Mouse (Mus musculus): ENCODE results near the gene Tor4a. TPM values are rescaled to one million over a fixed set of nuclear protein-coding genes. Genes with fewer than 3 reads are reported as not detected.

Gene Tor4a
- polyA plus RNA-seq, 1 experiment, result 90.6 TPM

DNA sequence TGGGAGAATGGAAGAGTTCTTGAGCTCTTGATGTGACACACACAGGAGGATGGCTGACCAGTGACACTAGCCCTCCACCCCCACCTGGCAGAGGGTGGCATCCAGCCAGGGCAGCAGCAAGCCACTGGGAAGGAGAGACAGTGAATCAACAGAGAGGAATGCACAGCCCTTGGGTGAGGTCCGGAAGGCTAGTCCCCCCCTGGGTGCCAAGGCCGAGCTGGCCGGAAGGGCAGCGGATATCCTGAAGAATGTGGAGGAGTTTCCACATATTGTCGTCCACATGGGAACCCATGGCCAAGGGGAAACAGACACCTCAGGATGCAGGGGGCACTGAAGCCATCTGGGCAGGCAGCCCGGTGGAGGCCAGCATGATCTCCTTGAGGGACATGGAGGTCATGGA lies 51.3 kb downstream of the Tor4a start:
- no peaks in the 10 kb centered on the region for H3K36me3 ChIP-seq (ENCODE audit: control insufficient read depth, insufficient read depth, low read length)
- H3K27me3 ChIP-seq (ENCODE audit: control insufficient read depth, insufficient read depth, low read length), result no peaks in the 10 kb centered on the region
- WGBS, result 93% methylated on average over 6 of the region's 6 CpGs
- no peak for DNase-seq
- H3K4me3 ChIP-seq (ENCODE audit: control insufficient read depth, insufficient read depth, low read length), result no peak overlapping the region
- no peak for TF ChIP-seq POLR2A (IDR thresholded peaks at IDR 0.05; ENCODE audit: control insufficient read depth, extremely low read depth, insufficient read depth, low read length, poor library complexity)
- no peak for TF ChIP-seq CTCF (IDR thresholded peaks at IDR 0.05; ENCODE audit: borderline replicate concordance, control insufficient read depth, extremely low read depth, insufficient read depth, low read length, poor library complexity)
- H3K27ac ChIP-seq (ENCODE audit: control insufficient read depth, insufficient read depth, low read length), result no peak overlapping the region
- H3K4me1 ChIP-seq (replicated peaks; ENCODE audit: control insufficient read depth, insufficient read depth, low read length), result no peaks in the 10 kb centered on the region

Other genes with a start within 250 kb of the Tor4a start
- gene Zmynd19, start 247.1 kb downstream of the Tor4a start, polyA plus RNA-seq (2012; rRNA removed), result 11.0 and 14.8 TPM in 2 replicates
- gene Dph7, start 234.5 kb downstream of the Tor4a start, polyA plus RNA-seq (2012; rRNA removed), result 27.2 and 31.2 TPM in 2 replicates
- gene Mrpl41, start 221.8 kb downstream of the Tor4a start, polyA plus RNA-seq (2012; rRNA removed), result 40.6 and 43.4 TPM in 2 replicates
- 52.7 and 53.9 TPM in 2 replicates for gene Pnpla7, start 220.9 kb downstream of the Tor4a start, polyA plus RNA-seq (2012; rRNA removed)
- gene Nsmf, start 142.5 kb downstream of the Tor4a start, polyA plus RNA-seq (2012; rRNA removed), result 41.6 and 50.4 TPM in 2 replicates
- 0.58 and 0.91 TPM in 2 replicates for gene Entpd8, start 116.6 kb downstream of the Tor4a start, polyA plus RNA-seq (2012; rRNA removed)
- 0.24 and 0.44 TPM in 2 replicates for gene Noxa1, start 101.7 kb downstream of the Tor4a start, polyA plus RNA-seq (2012; rRNA removed)
- gene Nrarp, start 16.1 kb downstream of the Tor4a start, polyA plus RNA-seq (2012; rRNA removed), result 13.7 and 16.9 TPM in 2 replicates
- 105 and 115 TPM in 2 replicates for gene Nelfb, start 14.6 kb upstream of the Tor4a start, polyA plus RNA-seq (2012; rRNA removed)
- gene Stpg3, start 17.8 kb upstream of the Tor4a start, polyA plus RNA-seq (2012; rRNA removed), result 0.12 TPM in 1 of 2 replicates, not detected in the other
- gene Fam166a, start 21.9 kb upstream of the Tor4a start, polyA plus RNA-seq (2012; rRNA removed), result 0.11 and 0.12 TPM in 2 replicates
- 613 and 694 TPM in 2 replicates for gene Tubb4b, start 27.8 kb upstream of the Tor4a start, polyA plus RNA-seq (2012; rRNA removed)
- 0.05 and 0.15 TPM in 2 replicates for gene Slc34a3, start 37.5 kb upstream of the Tor4a start, polyA plus RNA-seq (2012; rRNA removed)
- gene Rnf224, start 39.9 kb upstream of the Tor4a start, polyA plus RNA-seq (2012; rRNA removed), result 0.05 TPM in 1 of 2 replicates, not detected in the other
- gene Rnf208, start 45.4 kb upstream of the Tor4a start, polyA plus RNA-seq (2012; rRNA removed), result 3.6 and 4.5 TPM in 2 replicates
- gene Cysrt1, start 45.6 kb upstream of the Tor4a start, polyA plus RNA-seq (2012; rRNA removed), result 1.6 and 2.1 TPM in 2 replicates
- gene AL732309.1, start 50.0 kb upstream of the Tor4a start, polyA plus RNA-seq (2012; rRNA removed), result 41.1 and 43.0 TPM in 2 replicates
- 66.1 and 79.1 TPM in 2 replicates for gene Tmem203, start 58.6 kb upstream of the Tor4a start, polyA plus RNA-seq (2012; rRNA removed)
- 24.4 and 25.9 TPM in 2 replicates for gene Tprn, start 65.7 kb upstream of the Tor4a start, polyA plus RNA-seq (2012; rRNA removed)
- gene Ssna1, start 75.6 kb upstream of the Tor4a start, polyA plus RNA-seq (2012; rRNA removed), result 164 and 182 TPM in 2 replicates
- 141 and 144 TPM in 2 replicates for gene Anapc2, start 75.6 kb upstream of the Tor4a start, polyA plus RNA-seq (2012; rRNA removed)
- 0.35 TPM in 1 of 2 replicates, not detected in the other for gene Tmem210, start 91.3 kb upstream of the Tor4a start, polyA plus RNA-seq (2012; rRNA removed)
- 1.0 and 1.6 TPM in 2 replicates for gene Lrrc26, start 93.0 kb upstream of the Tor4a start, polyA plus RNA-seq (2012; rRNA removed)
- 0.50 TPM in 2 replicates for gene Grin1, start 122.3 kb upstream of the Tor4a start, polyA plus RNA-seq (2012; rRNA removed)
- 23.1 and 26.3 TPM in 2 replicates for gene Man1b1, start 135.5 kb upstream of the Tor4a start, polyA plus RNA-seq (2012; rRNA removed)
- 24.5 and 25.6 TPM in 2 replicates for gene Dpp7, start 159.5 kb upstream of the Tor4a start, polyA plus RNA-seq (2012; rRNA removed)
- gene Uap1l1, start 168.8 kb upstream of the Tor4a start, polyA plus RNA-seq (2012; rRNA removed), result 23.0 and 24.4 TPM in 2 replicates
- 29.7 and 45.2 TPM in 2 replicates for gene Sapcd2, start 175.4 kb upstream of the Tor4a start, polyA plus RNA-seq (2012; rRNA removed)
- gene Entpd2, start 199.0 kb upstream of the Tor4a start, polyA plus RNA-seq (2012; rRNA removed), result 11.7 and 14.0 TPM in 2 replicates
- 28.4 and 30.8 TPM in 2 replicates for gene Npdc1, start 202.5 kb upstream of the Tor4a start, polyA plus RNA-seq (2012; rRNA removed)
- gene Fut7, start 226.4 kb upstream of the Tor4a start, polyA plus RNA-seq (2012; rRNA removed), result 1.9 and 2.0 TPM in 2 replicates
- gene Abca2, start 231.8 kb upstream of the Tor4a start, polyA plus RNA-seq (2012; rRNA removed), result 86.6 and 100 TPM in 2 replicates